Mouse (Mus musculus): ENCODE results near the gene Tmem121b.

DNA sequence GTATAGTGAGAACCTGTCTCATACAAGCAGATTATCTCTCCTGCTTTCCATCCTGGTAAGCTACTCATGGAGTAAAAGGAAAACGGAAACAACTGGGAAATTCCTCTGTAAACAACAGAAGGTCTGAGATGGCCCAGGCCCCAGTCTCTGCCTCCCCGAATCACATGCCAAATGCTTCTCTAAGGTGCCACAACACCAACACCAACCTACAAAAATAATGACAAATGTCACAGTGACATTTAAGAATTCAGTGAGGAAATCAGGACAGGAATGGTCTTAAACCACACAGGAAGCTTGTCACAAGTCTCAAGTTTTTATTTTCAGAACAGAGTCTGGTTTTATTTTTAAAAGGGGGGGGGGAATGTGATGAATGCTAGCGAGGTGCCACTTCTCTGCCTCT lies 5.0 kb downstream of the Tmem121b start:
- TF ChIP-seq POLR2A (IDR thresholded peaks at IDR 0.05; ENCODE audit: control insufficient read depth, low read depth, low read length) (no peak), CTCF (IDR thresholded peaks at IDR 0.05; ENCODE audit: control insufficient read depth, insufficient read depth, insufficient replicate concordance, low read depth, low read length) (no peak)
